In genomic region chr5:100771575-100771974, GRCm38 (mm10) we compare ENCODE assay signal across 32 mouse cellular contexts.
"Had no signal": no experiment of that assay in that cellular context is flagged by ENCODE, and none has a peak within 500 bp of the region (broad histone marks: within the 10 kb centered on the region; RNA-seq: fewer than 3 reads in every experiment).

No protein-coding gene starts in this region.

- H3K27me3 ChIP-seq: heart, embryonic 12.5 days; heart, embryonic 13.5 days; heart, embryonic 15.5 days; hindbrain, embryonic 12.5 days; hindbrain, embryonic 13.5 days; hindbrain, embryonic 15.5 days; kidney, embryonic 15.5 days had no signal

- H3K4me2 ChIP-seq: heart, embryonic 11.5 days; heart, embryonic 12.5 days; heart, embryonic 13.5 days; heart, embryonic 15.5 days; hindbrain, embryonic 12.5 days; hindbrain, embryonic 13.5 days; hindbrain, embryonic 15.5 days; kidney, embryonic 15.5 days had no signal

- H3K4me1 ChIP-seq: heart, embryonic 15.5 days; hindbrain, embryonic 10.5 days; hindbrain, embryonic 12.5 days; hindbrain, embryonic 13.5 days; hindbrain, embryonic 15.5 days; kidney, embryonic 15.5 days had no signal

- H3K27ac ChIP-seq: heart, embryonic 10.5 days; heart, embryonic 13.5 days; heart, embryonic 15.5 days; hindbrain, embryonic 10.5 days; hindbrain, embryonic 12.5 days; hindbrain, embryonic 13.5 days; hindbrain, embryonic 15.5 days; hindbrain, postnatal 0 days; kidney, embryonic 15.5 days; kidney, postnatal 0 days; layer of hippocampus, adult 2 months; left cerebral cortex, adult 2 months had no signal

- ATAC-seq: hindbrain, embryonic 16.5 days; hindbrain, postnatal 0 days; inflammation-experienced regulatory T-cells, adult 6 months had no signal

- DNase-seq: heart, postnatal 10 days; heart, postnatal 14 days; heart, postnatal 36 days; heart, postnatal 4 days; kidney, adult 11 months; kidney, adult 18-20 months; kidney, adult 2 months; kidney, adult 8-10 months; kidney, adult 9 months; kidney, postnatal 10 days; kidney, postnatal 14 days; kidney, postnatal 25 days; kidney, postnatal 36 days; kidney, postnatal 4 days; layer of hippocampus, adult 9-11 months; layer of hippocampus, postnatal 36 days had no signal

- H3K9ac ChIP-seq: heart, embryonic 12.5 days; heart, embryonic 13.5 days; heart, embryonic 15.5 days; hindbrain, embryonic 12.5 days; hindbrain, embryonic 13.5 days; hindbrain, embryonic 15.5 days; kidney, embryonic 15.5 days had no signal

- H3K4me3 ChIP-seq: heart, embryonic 10.5 days; heart, embryonic 12.5 days; heart, embryonic 13.5 days; heart, embryonic 15.5 days; hindbrain, embryonic 10.5 days; hindbrain, embryonic 12.5 days; hindbrain, embryonic 13.5 days; hindbrain, embryonic 15.5 days; kidney, embryonic 15.5 days; layer of hippocampus, adult 2 months; left cerebral cortex, adult 2 months had no signal

- H3K9me3 ChIP-seq: heart, embryonic 10.5 days; heart, embryonic 12.5 days; heart, embryonic 13.5 days; heart, embryonic 15.5 days; hindbrain, embryonic 10.5 days; hindbrain, embryonic 12.5 days; hindbrain, embryonic 13.5 days; hindbrain, embryonic 15.5 days; kidney, embryonic 15.5 days had no signal
